Mouse (Mus musculus) myocyte (in vitro differentiated cells): ENCODE measurements at regions not wholly inside any gene's neighbourhood (a gene's known extent, or its start where the extent isn't known, plus 50 kb on each side); places are given as distances from the start of the nearest gene placed in this dataset.
"Not testable (repeated sequence)": the region's sequence is repeated elsewhere in the genome, so short reads cannot be mapped to it uniquely, and the experiment has no call there.

Source experiments
- H3K27me3 ChIP-seq: one replicate; pipeline ENCODE4 v1.6.1; 2011; ENCODE audit not compliant: control insufficient read depth, insufficient read depth, insufficient read length
- H3K36me3 ChIP-seq: one replicate; pipeline ENCODE4 v1.6.1; 2011; ENCODE audit not compliant: control insufficient read depth, insufficient read depth
- H3K4me2 ChIP-seq: one replicate; pipeline ENCODE4 v1.6.1; 2011; ENCODE audit warnings: low read depth, control low read depth
- H3K4me3 ChIP-seq: one replicate; pipeline ENCODE4 v1.5.1; 2011; ENCODE audit warnings: mild to moderate bottlenecking, control low read depth, moderate library complexity
- H3K79me2 ChIP-seq: one replicate; pipeline ENCODE4 v1.6.1; 2011; ENCODE audit not compliant: control insufficient read depth, insufficient read depth
- H3ac ChIP-seq: one replicate; pipeline ENCODE4 v1.6.1; 2011; ENCODE audit not compliant: control insufficient read depth, insufficient read length
- CEBPB ChIP-seq: IDR thresholded peaks from 2 replicates; pipeline ENCODE4 v1.6.1; 2011; ENCODE audit warnings: mild to moderate bottlenecking, moderate library complexity; ENCODE audit not compliant: poor library complexity, insufficient read depth, severe bottlenecking
- E2F4 ChIP-seq: IDR thresholded peaks from one replicate; pipeline ENCODE4 v1.6.1; 2011; ENCODE audit warnings: mild to moderate bottlenecking, control low read depth, moderate library complexity; ENCODE audit not compliant: insufficient read depth
- MAX ChIP-seq: IDR thresholded peaks from one replicate; pipeline ENCODE4 v1.6.1; 2011; ENCODE audit warnings: low read depth, mild to moderate bottlenecking, control low read depth
- MYOD1 ChIP-seq, 3 experiments: IDR thresholded peaks; one replicate each; pipeline ENCODE4 v1.6.1; 2011; ENCODE audit warnings: control low read depth in 2 of 3, low read depth in 2 of 3, mild to moderate bottlenecking in 2 of 3, moderate library complexity in 1 of 3; ENCODE audit not compliant: insufficient read length in 2 of 3, control insufficient read depth in 1 of 3
- MYOG ChIP-seq, 3 experiments: IDR thresholded peaks; one replicate each; pipeline ENCODE4 v1.6.1; 2011; ENCODE audit warnings: control low read depth in 2 of 3, low read depth in 2 of 3, mild to moderate bottlenecking in 2 of 3; ENCODE audit not compliant: insufficient read length in 2 of 3, control insufficient read depth in 1 of 3, insufficient read depth in 1 of 3
- POLR2A ChIP-seq: IDR thresholded peaks from one replicate; pipeline ENCODE4 v1.6.1; 2011; ENCODE audit warnings: low read depth, mild to moderate bottlenecking, control low read depth, moderate library complexity; ENCODE audit not compliant: insufficient read length
- POLR2AphosphoS2 ChIP-seq: IDR thresholded peaks from one replicate; pipeline ENCODE4 v1.6.1; 2011; ENCODE audit warnings: low read depth, control low read depth; ENCODE audit not compliant: insufficient read length
- REST ChIP-seq: IDR thresholded peaks from one replicate; pipeline ENCODE4 v1.6.1; 2011; ENCODE audit warnings: mild to moderate bottlenecking, control low read depth, moderate library complexity; ENCODE audit not compliant: insufficient read depth, insufficient read length
- SRF ChIP-seq: IDR thresholded peaks from one replicate; pipeline ENCODE4 v1.6.1; 2011; ENCODE audit warnings: low read depth; ENCODE audit not compliant: control insufficient read depth, insufficient read length
- TCF12 ChIP-seq: IDR thresholded peaks from one replicate; pipeline ENCODE4 v1.6.1; 2011; ENCODE audit warnings: mild to moderate bottlenecking, control low read depth; ENCODE audit not compliant: poor library complexity, insufficient read depth, severe bottlenecking
- TCF3 ChIP-seq: IDR thresholded peaks from one replicate; pipeline ENCODE4 v1.6.1; 2011; ENCODE audit warnings: low read depth, control low read depth; ENCODE audit not compliant: insufficient read length
- USF1 ChIP-seq: IDR thresholded peaks from one replicate; pipeline ENCODE4 v1.6.1; 2011; ENCODE audit warnings: low read depth, mild to moderate bottlenecking, control low read depth, moderate library complexity

GRCm38 (mm10) chr6:89121746-89122070 is 219.7 kb downstream of the Tpra1 start:
- H3ac ChIP-seq: no peak overlapping the region
- TF ChIP-seq SRF (no peak), CEBPB (no peak), MYOD1 (IDR thresholded peaks at IDR 0.05; ENCODE audit: control insufficient read depth in 1 of 3, insufficient read length in 2 of 3, low read depth in 2 of 3) (no peak), MAX (no peak), MYOG (IDR thresholded peaks at IDR 0.05; ENCODE audit: control insufficient read depth in 1 of 3, insufficient read depth in 1 of 3, insufficient read length in 2 of 3, low read depth in 2 of 3) (no peak), USF1 (no peak), REST (no peak), TCF12 (no peak), E2F4 (no peak), POLR2A (no peak), TCF3 (no peak)
- no peaks in the 10 kb centered on the region for H3K79me2 ChIP-seq
- H3K4me3 ChIP-seq: no peak overlapping the region
- no peaks in the 10 kb centered on the region for H3K27me3 ChIP-seq
- no peak overlapping the region for H3K4me2 ChIP-seq
- no peaks in the 10 kb centered on the region for H3K36me3 ChIP-seq

DNA sequence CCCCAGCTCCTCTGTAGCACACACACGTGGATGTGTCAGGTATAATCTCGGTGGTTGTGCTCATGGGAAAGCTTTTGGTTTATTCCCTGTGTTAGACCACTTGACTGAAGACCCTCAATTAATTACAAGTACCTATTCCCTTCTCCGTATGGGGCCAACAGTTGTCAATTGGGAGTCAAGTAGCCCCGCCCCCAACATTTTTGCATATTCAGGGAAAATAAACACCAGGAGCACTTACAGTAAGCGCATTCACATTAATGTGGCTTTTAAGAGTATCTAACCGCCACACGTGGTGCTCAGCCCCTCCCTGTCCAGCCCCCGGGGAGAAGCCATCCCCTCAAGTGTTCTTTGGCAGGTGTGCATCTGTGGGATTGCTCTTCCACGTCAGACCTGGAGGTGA is 223.9 kb downstream of the Tpra1 start:
- Histone ChIP-seq H3K27me3 (no peaks in the 10 kb centered on the region), H3K4me3 (no peak overlapping the region), H3K4me2 (no peak overlapping the region), H3ac (no peak overlapping the region), H3K79me2 (no peaks in the 10 kb centered on the region), H3K36me3 (no peaks in the 10 kb centered on the region)
- TF ChIP-seq E2F4 (no peak), CEBPB (no peak), POLR2A (no peak), MYOD1 (IDR thresholded peaks at IDR 0.05; ENCODE audit: control insufficient read depth in 1 of 3, insufficient read length in 2 of 3, low read depth in 2 of 3) (no peak), POLR2AphosphoS2 (no peak), TCF3 (no peak), SRF (no peak), MYOG (IDR thresholded peaks at IDR 0.05; ENCODE audit: control insufficient read depth in 1 of 3, insufficient read depth in 1 of 3, insufficient read length in 2 of 3, low read depth in 2 of 3) (no peak)

DNA sequence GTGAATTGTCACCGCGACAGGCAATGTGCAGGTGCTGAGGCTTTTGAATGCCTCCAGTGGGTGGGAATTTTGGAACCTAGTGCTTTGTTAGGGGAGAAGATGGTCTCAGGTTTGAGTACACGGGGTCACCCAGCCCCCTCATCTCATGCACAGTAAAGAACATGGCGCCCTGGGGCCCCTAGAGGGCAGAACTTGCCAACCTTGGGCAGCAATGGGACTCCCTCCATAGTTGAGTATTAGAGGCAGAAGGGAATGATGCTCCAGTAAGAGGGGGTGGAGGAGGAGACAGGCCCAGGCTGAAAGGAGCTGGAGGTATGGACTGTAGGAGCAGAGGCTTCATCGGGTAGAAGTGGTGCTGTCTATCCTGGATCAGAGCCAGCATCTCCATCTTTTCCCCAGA is 226.1 kb downstream of the Tpra1 start:
- not testable (repeated sequence) for H3K4me2 ChIP-seq, H3K36me3 ChIP-seq, H3ac ChIP-seq

GRCm38 (mm10) chr6:89140469-89140868 is 222.0 kb downstream of the Plxna1 start:
- no peak for TF ChIP-seq MYOG (IDR thresholded peaks at IDR 0.05; ENCODE audit: control insufficient read depth in 1 of 3, insufficient read depth in 1 of 3, insufficient read length in 2 of 3, low read depth in 2 of 3)
- TF ChIP-seq POLR2AphosphoS2: no peak
- TF ChIP-seq TCF3: no peak
- TF ChIP-seq SRF: no peak
- TF ChIP-seq USF1: no peak
- TF ChIP-seq E2F4: no peak
- no peak for TF ChIP-seq REST
- TF ChIP-seq TCF12: no peak
- TF ChIP-seq POLR2A: no peak
- TF ChIP-seq CEBPB: no peak
- TF ChIP-seq MAX: no peak
- TF ChIP-seq MYOD1 (IDR thresholded peaks at IDR 0.05; ENCODE audit: control insufficient read depth in 1 of 3, insufficient read length in 2 of 3, low read depth in 2 of 3): no peak
- Histone ChIP-seq H3K27me3 (peaks cover 10% of the 10 kb centered on the region), H3K4me3 (no peak overlapping the region), H3ac (no peak overlapping the region), H3K4me2 (no peak overlapping the region), H3K36me3 (no peaks in the 10 kb centered on the region), H3K79me2 (no peaks in the 10 kb centered on the region)

More for the DNA sequence above, 226.1 kb downstream of the Tpra1 start:
- not testable (repeated sequence) for H3K79me2 ChIP-seq, H3K4me3 ChIP-seq, H3K27me3 ChIP-seq

DNA sequence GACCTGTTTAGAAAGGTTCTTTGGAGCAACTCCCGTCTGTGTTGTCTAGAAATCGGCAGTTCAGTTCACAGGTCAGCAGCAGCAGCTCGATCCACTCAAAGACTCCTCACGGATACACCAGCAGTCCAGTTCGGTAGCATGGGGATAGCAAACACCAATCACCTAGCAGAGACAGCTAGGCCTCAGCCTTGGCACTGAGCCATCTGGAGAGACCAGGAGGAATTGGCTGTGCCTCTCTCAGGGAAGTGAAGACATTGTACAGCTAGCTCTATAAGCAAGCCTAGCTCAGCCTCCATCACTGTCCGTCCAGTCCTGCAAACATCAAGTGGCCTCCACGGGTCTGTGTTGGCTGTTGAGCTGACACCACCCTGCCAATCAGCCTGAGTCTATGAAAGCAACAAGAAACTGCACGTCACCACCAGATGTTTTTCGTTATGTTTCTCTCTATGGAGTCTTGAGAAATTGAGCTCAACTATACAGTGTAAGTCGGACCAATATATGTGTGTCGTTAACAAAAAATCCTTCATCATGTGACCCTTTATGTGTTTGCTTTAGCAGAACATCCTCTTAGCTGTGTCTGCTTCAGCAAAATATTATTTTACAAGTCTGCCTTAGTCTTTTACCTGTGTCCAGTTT is 209.3 kb downstream of the Plxna1 start:
- Histone ChIP-seq H3K79me2 (no peaks in the 10 kb centered on the region), H3K36me3 (no peaks in the 10 kb centered on the region), H3K4me2 (no peak overlapping the region), H3K4me3 (no peak overlapping the region), H3K27me3 (no peaks in the 10 kb centered on the region), H3ac (no peak overlapping the region)
- TF ChIP-seq MYOG (IDR thresholded peaks at IDR 0.05; ENCODE audit: control insufficient read depth in 1 of 3, insufficient read depth in 1 of 3, insufficient read length in 2 of 3, low read depth in 2 of 3): no peak
- no peak for TF ChIP-seq MYOD1 (IDR thresholded peaks at IDR 0.05; ENCODE audit: control insufficient read depth in 1 of 3, insufficient read length in 2 of 3, low read depth in 2 of 3)
- TF ChIP-seq CEBPB: no peak
- no peak for TF ChIP-seq MAX
- TF ChIP-seq SRF: no peak
- TF ChIP-seq TCF3: no peak
- TF ChIP-seq POLR2AphosphoS2: no peak
- TF ChIP-seq REST: no peak
- no peak for TF ChIP-seq POLR2A
- TF ChIP-seq TCF12: no peak
- no peak for TF ChIP-seq USF1
- no peak for TF ChIP-seq E2F4
